11 mouse cellular contexts compared by ENCODE assay signal in genomic region chr12:89179970-89180666, GRCm38 (mm10).
DNase-seq lines count a peak whose midpoint lies in the region; ATAC-seq lines count a peak whose summit lies in the region.
"Had no signal": no experiment of that assay in that cellular context is flagged by ENCODE, and none has a peak within 500 bp of the region (broad histone marks: within the 10 kb centered on the region; RNA-seq: fewer than 3 reads in every experiment).

No protein-coding gene starts in this region.

- H3K4me2 ChIP-seq in kidney, embryonic 14.5 days (replicated peaks; ENCODE audit: low read depth, low read length), result no peak overlapping the region
- H3K4me2 ChIP-seq in neural tube, embryonic 11.5 days (ENCODE audit: low read depth), result no peak overlapping the region
- H3K4me2 ChIP-seq: liver, embryonic 15.5 days had no signal

- DNase-seq in kidney, adult 9 months, result peak; percentile 21
- DNase-seq in kidney, adult 18-20 months, result no peak
- DNase-seq in embryo, embryonic 11 days, result peak; percentile 37
- DNase-seq in neural tube, embryonic 11.5 days (ENCODE audit: low spot score), result peak; percentile 37
- no peak for DNase-seq in layer of hippocampus, adult 9-11 months
- DNase-seq in adrenal gland, adult 2 months, result no peak
- no peak for DNase-seq in layer of hippocampus, adult 8-10 months (ENCODE audit: low spot score in 2 of 2)
- DNase-seq: left cerebral cortex, postnatal 4 days had no signal

- H3K27ac ChIP-seq in kidney, embryonic 14.5 days (ENCODE audit: low read depth, low read length), result no peak overlapping the region
- peak overlapping the region; percentile 56; the same call in 1 of the 2 replicates for H3K27ac ChIP-seq in neural tube, embryonic 11.5 days (ENCODE audit: low read depth, low read length)
- H3K27ac ChIP-seq: liver, embryonic 15.5 days had no signal

- H3K36me3 ChIP-seq in kidney, embryonic 14.5 days (ENCODE audit: control insufficient read depth, insufficient read depth, low read length), result no peaks in the 10 kb centered on the region
- H3K36me3 ChIP-seq in neural tube, embryonic 11.5 days (ENCODE audit: control insufficient read depth, insufficient read depth, low read length), result no peaks in the 10 kb centered on the region
- H3K36me3 ChIP-seq: liver, embryonic 15.5 days had no signal

- no peaks in the 10 kb centered on the region for H3K9me3 ChIP-seq in kidney, embryonic 14.5 days (ENCODE audit: control insufficient read depth, low read length)
- H3K9me3 ChIP-seq in neural tube, embryonic 11.5 days (ENCODE audit: control insufficient read depth, low read length), result no peaks in the 10 kb centered on the region
- H3K9me3 ChIP-seq: liver, embryonic 15.5 days had no signal

- H3K27me3 ChIP-seq in kidney, embryonic 14.5 days (ENCODE audit: control insufficient read depth, insufficient read depth, low read length), result no peaks in the 10 kb centered on the region
- H3K27me3 ChIP-seq in neural tube, embryonic 11.5 days (ENCODE audit: control insufficient read depth, insufficient read depth, low read length), result no peaks in the 10 kb centered on the region
- H3K27me3 ChIP-seq: liver, embryonic 15.5 days had no signal

- no peak overlapping the region for H3K9ac ChIP-seq in kidney, embryonic 14.5 days (ENCODE audit: low read depth, low read length)
- H3K9ac ChIP-seq in neural tube, embryonic 11.5 days (ENCODE audit: low read length), result no peak overlapping the region
- H3K9ac ChIP-seq: liver, embryonic 15.5 days had no signal

- 29% methylated on average over 13 of the region's 13 CpGs for WGBS in kidney, embryonic 14.5 days
- WGBS in neural tube, embryonic 11.5 days, result 21% methylated on average over 13 of the region's 13 CpGs

- H3K4me3 ChIP-seq in kidney, embryonic 14.5 days (ENCODE audit: low read length), result no peak overlapping the region
- no peak overlapping the region for H3K4me3 ChIP-seq in neural tube, embryonic 11.5 days (ENCODE audit: low read depth, low read length)
- H3K4me3 ChIP-seq: liver, embryonic 15.5 days; myocyte had no signal

- ATAC-seq in kidney, embryonic 14.5 days (ENCODE audit: low FRiP score, low TSS enrichment), result peak; percentile 92
- ATAC-seq in neural tube, embryonic 11.5 days (ENCODE audit: insufficient read depth, low FRiP score, low TSS enrichment), result peak; percentile 58

- H3K4me1 ChIP-seq in kidney, embryonic 14.5 days (ENCODE audit: control insufficient read depth, insufficient read depth, low read length), result peaks cover 8% of the 10 kb centered on the region
- peaks cover 8% of the 10 kb centered on the region for H3K4me1 ChIP-seq in neural tube, embryonic 11.5 days (ENCODE audit: control insufficient read depth, insufficient read depth, low read length)
- H3K4me1 ChIP-seq: liver, embryonic 15.5 days had no signal

Comparison
In these comparisons a context has a peak if more than half of its experiments do, and no peak if none do; other contexts are left out.
1. DNase-seq: peak in kidney, adult 9 months (single experiment), embryo, embryonic 11 days (single experiment) and neural tube, embryonic 11.5 days (single experiment); none in kidney, adult 18-20 months (single experiment), layer of hippocampus, adult 9-11 months (single experiment), adrenal gland, adult 2 months (single experiment) and layer of hippocampus, adult 8-10 months (0 of 2).